Mouse (Mus musculus) liver, postnatal 0 days (tissue): ENCODE measurements around the gene Ccl27a.

Experiments
- CTCF ChIP-seq: sonication (generic); IDR thresholded peaks from 2 replicates; pipeline ENCODE4 v1.5.1; 2016; ENCODE audit warnings: antibody characterized with exemption, low read depth
- EP300 ChIP-seq: IDR thresholded peaks from 2 replicates; pipeline ENCODE4 v1.6.1; 2016; ENCODE audit warnings: antibody characterized with exemption, low read depth, mild to moderate bottlenecking

- TF ChIP-seq CTCF (peak; percentile 28), EP300 (no peak)
Observed at GRCm38 (mm10) chr4:41741158-41741560, 32.9 kb downstream of the Ccl27a start.
